Mouse (Mus musculus) erythroblast, adult 5-6 weeks (primary cell): Measurements from ENCODE around the gene Pkp4. TPM values are rescaled to one million over a fixed set of nuclear protein-coding genes. Genes with fewer than 3 reads are reported as not detected.

Experiments used
- ATAC-seq: replicated peaks from 2 replicates; pipeline ENCODE4 v1.8.0; 2016; ENCODE audit warnings: moderate number of reproducible peaks, mild to moderate bottlenecking, moderate TSS enrichment, inconsistent platforms; ENCODE audit not compliant: poor library complexity, low FRiP score, severe bottlenecking
- total RNA-seq, 2 experiments: library from RNA; stranded (forward) in 1 of 2; stranded (reverse) in 1 of 2; fragments of 150-400 nt in 1 of 2; fragments of 200-764, 138-1000 nt in 1 of 2; gene quantifications; 2 replicates each; pipeline versions ENCODE4 v1.2.3 to v1.2.4; 2015 to 2017; ENCODE audit warnings: low replicate concordance in 2 of 2

The Pkp4 gene
- total RNA-seq (2015; ENCODE audit: low replicate concordance) (4.6 and 8.1 TPM in 2 replicates), total RNA-seq (2017; ENCODE audit: low replicate concordance) (1.4 and 9.6 TPM in 2 replicates)

GRCm38 (mm10) chr2:59160605-59160963 is at the start of gene Pkp4, which contains the start of gene Ccdc148:
TSS of gene Pkp4 (plus strand) at chr2:59160850.
TSS of gene Ccdc148 (minus strand) at chr2:59160683.
- no peak for ATAC-seq

GRCm38 (mm10) chr2:59129023-59129422 is 31.6 kb upstream of the Pkp4 start:
- no peak for ATAC-seq

DNA sequence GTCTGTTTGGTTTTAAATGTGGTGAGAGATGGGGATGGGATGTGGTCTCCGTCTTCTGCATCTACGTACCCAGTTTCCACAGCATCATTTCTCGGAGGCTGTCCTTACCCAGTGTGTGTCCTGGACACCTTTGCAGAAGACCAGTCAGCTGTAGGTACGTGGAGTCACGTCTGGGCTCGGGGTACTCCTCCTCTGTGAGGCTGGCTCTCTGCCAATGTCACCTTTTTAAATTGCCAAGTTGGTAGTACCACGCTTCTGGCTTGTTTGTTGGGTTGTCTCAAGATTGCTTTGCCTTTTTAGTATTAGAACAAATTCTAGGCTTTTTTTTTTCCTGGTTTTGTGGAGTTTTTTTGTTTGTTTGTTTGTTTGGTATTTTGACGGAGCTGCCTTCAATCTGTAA is 30.8 kb upstream of the Pkp4 start:
- no peak for ATAC-seq

- ATAC-seq: no peak
Observed at GRCm38 (mm10) chr2:59131044-59131443, 29.6 kb upstream of the Pkp4 start.

- ATAC-seq: no peak
Observed at GRCm38 (mm10) chr2:59155428-59155827, 5.2 kb upstream of the Pkp4 start.

- no peak for ATAC-seq
Observed at GRCm38 (mm10) chr2:59158117-59158516, 2.5 kb upstream of the Pkp4 start.

DNA sequence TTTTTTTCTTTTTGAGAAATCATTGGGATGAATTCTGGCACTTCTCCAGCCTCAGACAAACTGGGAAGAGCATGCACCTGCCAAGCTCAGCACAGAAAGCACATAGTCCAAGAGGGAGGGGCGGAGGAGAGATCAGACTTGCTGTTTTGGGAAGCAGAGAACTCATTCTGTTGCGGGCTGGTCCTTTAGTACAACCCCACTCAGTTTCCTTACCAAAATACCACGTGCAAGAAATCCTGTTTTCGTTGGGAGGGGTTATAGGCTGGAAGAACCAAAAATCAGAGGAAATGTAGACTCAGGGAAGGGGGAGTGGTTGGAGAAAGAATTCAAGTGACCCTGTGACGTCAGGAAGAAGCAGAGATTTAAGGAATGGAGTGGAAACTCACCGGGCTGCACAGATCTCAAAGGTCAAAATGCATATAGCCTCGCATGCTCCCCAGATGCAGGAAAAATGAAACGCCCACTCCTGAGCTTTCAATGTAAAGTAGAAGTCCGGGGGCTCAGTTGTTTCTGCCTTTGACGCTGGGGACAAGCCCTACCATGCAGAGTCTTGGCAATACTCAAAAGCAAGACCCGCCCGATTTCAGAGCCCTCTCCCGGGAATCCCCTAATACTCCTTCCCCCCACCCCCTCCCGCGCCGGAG is 567 bp upstream of the Pkp4 start:
- ATAC-seq: no peak

- no peak for ATAC-seq
Observed at GRCm38 (mm10) chr2:59161021-59161440, 381 bp downstream of the Pkp4 start.

GRCm38 (mm10) chr2:59161441-59162284 is 1.0 kb downstream of the Pkp4 start:
- no peak for ATAC-seq

DNA sequence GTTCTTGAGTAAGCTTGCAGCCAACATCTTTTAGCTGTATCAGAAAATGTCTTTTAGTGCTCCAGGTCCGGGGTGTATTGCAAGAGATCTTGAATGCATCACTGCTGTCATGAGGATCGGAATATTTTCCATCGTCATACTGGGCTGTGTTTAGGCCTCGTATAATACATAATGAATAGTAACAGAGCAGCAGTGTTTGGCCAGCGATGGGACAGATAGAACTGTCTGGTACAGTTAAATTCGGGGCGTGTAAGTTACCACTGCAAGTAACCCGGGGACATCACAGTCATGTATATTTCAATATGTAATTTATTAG is 1.6 kb downstream of the Pkp4 start:
- no peak for ATAC-seq

GRCm38 (mm10) chr2:59166976-59167375 is 6.3 kb downstream of the Pkp4 start:
- ATAC-seq: no peak

DNA sequence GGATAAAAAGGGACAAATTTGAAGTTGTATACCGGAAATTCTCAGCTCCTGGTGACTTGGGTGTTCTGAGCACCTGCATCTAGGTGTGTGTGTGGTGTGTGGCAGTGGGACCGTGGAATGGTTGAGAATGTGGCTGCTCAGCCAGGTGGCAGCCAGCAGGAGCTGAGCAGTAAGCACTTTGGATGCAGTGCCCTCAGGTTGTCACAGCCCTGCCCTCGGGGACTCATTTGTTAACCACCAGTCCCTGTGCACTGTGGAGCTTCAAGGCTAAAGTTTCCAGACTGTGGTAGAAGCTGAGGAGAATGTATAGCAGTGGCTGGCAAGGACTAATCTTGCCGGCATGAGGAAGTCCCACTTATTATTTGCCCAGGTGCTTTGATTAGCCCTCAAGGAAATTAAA is 7.2 kb downstream of the Pkp4 start:
- no peak for ATAC-seq

DNA sequence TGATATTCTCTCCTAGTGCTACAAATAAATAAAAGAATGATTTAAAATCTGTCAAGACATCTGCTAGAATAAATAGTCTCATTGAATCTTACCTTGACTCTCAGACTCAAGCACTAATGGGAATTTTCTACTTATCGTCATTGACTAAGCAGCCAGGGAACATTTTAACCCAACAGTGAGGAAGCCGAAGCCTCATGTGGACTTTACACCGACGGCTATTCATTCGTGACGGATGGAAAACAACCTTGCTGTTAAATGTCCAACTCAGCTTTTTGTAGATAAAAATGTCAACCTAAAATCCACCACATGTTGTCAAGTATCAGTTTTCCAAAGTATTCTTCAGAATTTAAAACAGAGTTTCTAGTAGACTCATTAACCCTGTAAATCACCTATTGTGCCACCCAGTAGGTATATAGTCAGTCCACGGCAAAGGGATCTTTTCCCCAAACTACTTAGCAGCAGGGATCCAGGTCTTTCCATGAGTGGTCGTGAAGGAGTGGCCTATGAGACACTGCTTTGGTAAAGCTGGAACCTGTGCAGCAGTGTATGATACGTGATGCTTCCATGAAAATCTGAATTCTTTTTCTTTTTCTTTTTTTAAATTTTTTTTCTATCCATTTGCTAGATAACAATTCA is 9.0 kb downstream of the Pkp4 start:
- ATAC-seq: no peak

GRCm38 (mm10) chr2:59170208-59170589 is 9.5 kb downstream of the Pkp4 start:
- no peak for ATAC-seq

- ATAC-seq: no peak
Observed at GRCm38 (mm10) chr2:59170593-59170992, 9.9 kb downstream of the Pkp4 start.

DNA sequence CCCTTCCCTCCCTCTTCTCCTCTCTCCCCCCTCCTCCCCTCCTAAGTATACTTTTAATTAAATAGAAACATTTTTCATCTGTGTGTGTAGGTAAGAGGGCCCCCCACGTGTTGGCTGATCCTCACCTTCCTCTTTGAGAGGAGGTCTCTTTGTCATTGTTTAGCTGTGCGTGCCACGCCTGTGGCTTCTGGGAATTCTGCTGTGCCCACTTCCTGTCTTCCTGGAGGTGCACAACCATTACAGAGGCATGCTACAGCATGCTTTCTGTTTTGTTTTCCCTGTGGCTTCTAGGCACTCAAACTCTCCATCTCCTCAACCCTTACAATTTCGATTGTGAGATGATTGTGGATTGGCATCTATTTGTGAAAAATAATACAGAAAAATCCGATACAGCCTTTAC is 10.9 kb downstream of the Pkp4 start:
- ATAC-seq: no peak

DNA sequence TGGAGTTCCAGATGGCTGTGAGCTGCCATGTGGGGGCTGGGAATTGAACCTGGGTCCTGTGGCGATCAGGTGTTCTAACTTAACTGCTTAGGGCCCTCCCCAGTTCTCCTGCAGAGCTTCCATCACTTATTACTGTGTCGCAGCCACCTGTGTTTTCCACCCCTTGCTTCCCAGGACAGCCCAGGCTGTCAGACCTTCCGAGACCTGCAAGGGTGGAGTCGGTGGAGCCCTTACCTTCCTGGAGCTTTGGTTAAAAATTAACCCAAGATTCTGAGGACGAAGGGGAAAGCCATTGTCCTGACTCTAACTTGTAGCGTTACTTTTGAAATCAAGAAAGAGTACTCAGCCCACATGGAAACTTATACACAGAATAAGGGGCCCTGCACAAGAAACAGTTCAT is 15.3 kb downstream of the Pkp4 start:
- ATAC-seq: no peak

DNA sequence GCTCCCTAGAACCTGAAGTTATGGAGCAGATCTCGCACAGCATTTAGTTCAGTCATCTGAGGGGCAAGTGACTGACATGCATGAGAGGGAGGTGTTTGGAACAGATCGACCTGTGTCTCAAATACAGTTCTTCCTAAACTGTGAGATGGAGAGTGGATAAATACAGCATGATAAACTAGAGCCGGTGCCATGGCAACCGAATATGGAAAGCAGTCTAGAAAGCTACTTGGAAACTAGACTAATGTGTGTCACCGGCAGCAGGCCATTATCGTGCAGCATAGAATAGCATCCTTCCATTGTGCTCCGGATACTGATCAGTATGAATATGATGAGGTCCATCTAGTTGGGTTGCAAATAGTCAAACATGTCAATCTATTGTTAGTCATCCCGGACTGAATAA is 17.5 kb downstream of the Pkp4 start:
- no peak for ATAC-seq

GRCm38 (mm10) chr2:59178960-59179359 is 18.3 kb downstream of the Pkp4 start:
- ATAC-seq: no peak

GRCm38 (mm10) chr2:59179487-59179886 is 18.8 kb downstream of the Pkp4 start:
- ATAC-seq: no peak
